Mouse (Mus musculus): Measurements from ENCODE around the gene Slc30a7. TPM values are rescaled to one million over a fixed set of nuclear protein-coding genes. Genes with fewer than 3 reads are reported as not detected.

The Slc30a7 gene
- polyA plus RNA-seq, 1 experiment from 2014 or later: 34.3 TPM

DNA sequence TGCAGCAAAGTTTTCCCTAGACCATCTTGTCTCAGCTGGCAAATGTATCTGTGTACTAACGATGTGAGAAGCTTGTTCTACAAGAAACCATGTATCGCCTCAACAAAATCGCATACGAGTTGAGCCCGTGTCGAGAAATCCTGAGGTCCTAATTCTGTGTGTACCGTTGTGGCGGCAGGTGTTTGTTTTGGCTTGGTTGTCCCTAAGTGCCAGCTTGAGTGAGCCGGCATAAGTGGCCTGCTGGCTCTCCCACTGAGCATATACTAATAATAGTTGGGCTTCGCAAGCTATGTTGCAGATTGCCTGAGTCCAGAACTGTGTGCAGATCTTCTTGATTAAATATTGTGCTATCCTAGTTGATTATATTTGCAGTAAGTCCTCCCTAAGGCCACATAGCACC lies 18.5 kb upstream of the Slc30a7 start:
- Histone ChIP-seq H3K27me3 (replicated peaks; ENCODE audit: control insufficient read depth, insufficient read depth, low read length) (no peaks in the 10 kb centered on the region), H3K4me1 (ENCODE audit: control insufficient read depth, insufficient read depth, low read length) (no peaks in the 10 kb centered on the region), H3K27ac (replicated peaks; ENCODE audit: low read depth, low read length) (no peak overlapping the region), H3K9ac (ENCODE audit: low read depth, low read length) (no peak overlapping the region), H3K4me2 (ENCODE audit: low read depth, low read length) (no peak overlapping the region), H3K36me3 (ENCODE audit: control insufficient read depth, insufficient read depth, low read length) (0 out of 2 replicates have a peak, but pooled peaks cover 11% of the 10 kb centered on the region), H3K4me3 (ENCODE audit: low read depth, low read length) (no peak overlapping the region), H3K9me3 (ENCODE audit: control insufficient read depth, low read length) (no peaks in the 10 kb centered on the region)
- ATAC-seq (ENCODE audit: low read depth) (no peak), DNase-seq (ENCODE audit: low spot score) (no peak)
- WGBS: 88% methylated on average over 10 of the region's 10 CpGs

DNA sequence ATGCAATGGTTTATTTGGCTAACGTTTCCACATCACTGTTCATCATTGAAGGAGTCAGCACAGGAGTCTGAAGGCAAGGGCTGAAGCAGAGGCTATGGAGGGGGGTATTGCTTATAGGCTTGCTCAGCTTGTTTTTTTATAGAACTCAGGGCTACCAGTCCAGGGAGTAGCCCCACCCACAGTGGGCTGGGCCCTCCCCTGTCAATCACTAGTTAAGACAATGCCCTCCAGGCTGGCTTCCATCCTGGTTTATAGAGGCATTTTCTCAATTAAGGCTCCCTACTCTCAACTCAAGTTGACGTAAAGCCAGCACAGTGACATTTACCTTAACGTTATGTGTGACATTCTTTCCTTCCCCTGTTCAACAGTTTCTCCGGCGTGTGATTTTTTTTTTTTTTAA lies 17.5 kb upstream of the Slc30a7 start:
- 51% methylated on average over 5 of the region's 5 CpGs for WGBS
- DNase-seq (ENCODE audit: low spot score) (peak; percentile 31), ATAC-seq (ENCODE audit: low read depth) (no peak)
- Histone ChIP-seq H3K9me3 (ENCODE audit: control insufficient read depth, low read length) (no peaks in the 10 kb centered on the region), H3K27ac (replicated peaks; ENCODE audit: low read depth, low read length) (no peak overlapping the region), H3K9ac (ENCODE audit: low read depth, low read length) (no peak overlapping the region), H3K4me3 (ENCODE audit: low read depth, low read length) (no peak overlapping the region), H3K4me1 (ENCODE audit: control insufficient read depth, insufficient read depth, low read length) (no peaks in the 10 kb centered on the region), H3K36me3 (ENCODE audit: control insufficient read depth, insufficient read depth, low read length) (0 out of 2 replicates have a peak, but pooled peaks cover 11% of the 10 kb centered on the region), H3K4me2 (ENCODE audit: low read depth, low read length) (no peak overlapping the region), H3K27me3 (replicated peaks; ENCODE audit: control insufficient read depth, insufficient read depth, low read length) (no peaks in the 10 kb centered on the region)

GRCm38 (mm10) chr3:116024236-116024635 lies 17.0 kb upstream of the Slc30a7 start:
- 66% methylated on average over 12 of the region's 12 CpGs for WGBS
- no peak for ATAC-seq (ENCODE audit: low read depth)
- no peaks in the 10 kb centered on the region for H3K27me3 ChIP-seq (replicated peaks; ENCODE audit: control insufficient read depth, insufficient read depth, low read length)

GRCm38 (mm10) chr3:116019136-116019535 lies 11.9 kb upstream of the Slc30a7 start:
- Histone ChIP-seq H3K9ac (ENCODE audit: low read depth, low read length) (no peak overlapping the region), H3K27me3 (replicated peaks; ENCODE audit: control insufficient read depth, insufficient read depth, low read length) (no peaks in the 10 kb centered on the region), H3K4me2 (ENCODE audit: low read depth, low read length) (no peak overlapping the region), H3K27ac (replicated peaks; ENCODE audit: low read depth, low read length) (no peak overlapping the region), H3K4me3 (ENCODE audit: low read depth, low read length) (no peak overlapping the region), H3K36me3 (ENCODE audit: control insufficient read depth, insufficient read depth, low read length) (0 out of 2 replicates have a peak, but pooled peaks cover under 1% of the 10 kb centered on the region), H3K9me3 (ENCODE audit: control insufficient read depth, low read length) (no peaks in the 10 kb centered on the region), H3K4me1 (ENCODE audit: control insufficient read depth, insufficient read depth, low read length) (no peaks in the 10 kb centered on the region)
- no peak for DNase-seq (ENCODE audit: low spot score)
- no peak for ATAC-seq (ENCODE audit: low read depth)
- 86% methylated on average over 5 of the region's 5 CpGs for WGBS

More at GRCm38 (mm10) chr3:116024236-116024635, 17.0 kb upstream of the Slc30a7 start:
- Histone ChIP-seq H3K36me3 (ENCODE audit: control insufficient read depth, insufficient read depth, low read length) (0 out of 2 replicates have a peak, but pooled peaks cover 11% of the 10 kb centered on the region), H3K9ac (ENCODE audit: low read depth, low read length) (no peak overlapping the region), H3K4me3 (ENCODE audit: low read depth, low read length) (no peak overlapping the region), H3K27ac (replicated peaks; ENCODE audit: low read depth, low read length) (no peak overlapping the region), H3K4me2 (ENCODE audit: low read depth, low read length) (no peak overlapping the region), H3K9me3 (ENCODE audit: control insufficient read depth, low read length) (no peaks in the 10 kb centered on the region), H3K4me1 (ENCODE audit: control insufficient read depth, insufficient read depth, low read length) (no peaks in the 10 kb centered on the region)
- DNase-seq (ENCODE audit: low spot score): no peak

- H3K36me3 ChIP-seq (ENCODE audit: control insufficient read depth, insufficient read depth, low read length): no peaks in the 10 kb centered on the region
- H3K27ac ChIP-seq (replicated peaks; ENCODE audit: low read depth, low read length): no peak overlapping the region
- DNase-seq (ENCODE audit: low spot score) (no peak), ATAC-seq (ENCODE audit: low read depth) (no peak)
- no peaks in the 10 kb centered on the region for H3K4me1 ChIP-seq (ENCODE audit: control insufficient read depth, insufficient read depth, low read length)
- H3K27me3 ChIP-seq (replicated peaks; ENCODE audit: control insufficient read depth, insufficient read depth, low read length): no peaks in the 10 kb centered on the region
- H3K4me2 ChIP-seq (ENCODE audit: low read depth, low read length): no peak overlapping the region
- H3K9ac ChIP-seq (ENCODE audit: low read depth, low read length): no peak overlapping the region
- 68% methylated on average over 4 of the region's 4 CpGs for WGBS
- no peak overlapping the region for H3K4me3 ChIP-seq (ENCODE audit: low read depth, low read length)
- H3K9me3 ChIP-seq (ENCODE audit: control insufficient read depth, low read length): no peaks in the 10 kb centered on the region
Measured at GRCm38 (mm10) chr3:116018606-116019005, 11.4 kb upstream of the Slc30a7 start.

GRCm38 (mm10) chr3:116016116-116016515 lies 8.9 kb upstream of the Slc30a7 start:
- Histone ChIP-seq H3K4me3 (ENCODE audit: low read depth, low read length) (no peak overlapping the region), H3K27me3 (replicated peaks; ENCODE audit: control insufficient read depth, insufficient read depth, low read length) (no peaks in the 10 kb centered on the region), H3K4me1 (ENCODE audit: control insufficient read depth, insufficient read depth, low read length) (no peaks in the 10 kb centered on the region), H3K36me3 (ENCODE audit: control insufficient read depth, insufficient read depth, low read length) (no peaks in the 10 kb centered on the region), H3K27ac (replicated peaks; ENCODE audit: low read depth, low read length) (no peak overlapping the region), H3K9me3 (ENCODE audit: control insufficient read depth, low read length) (no peaks in the 10 kb centered on the region), H3K9ac (ENCODE audit: low read depth, low read length) (no peak overlapping the region), H3K4me2 (ENCODE audit: low read depth, low read length) (no peak overlapping the region)
- WGBS: 92% methylated on average over 13 of the region's 13 CpGs
- ATAC-seq (ENCODE audit: low read depth) (no peak), DNase-seq (ENCODE audit: low spot score) (no peak)

- H3K4me2 ChIP-seq (ENCODE audit: low read depth, low read length): no peak overlapping the region
- no peak overlapping the region for H3K9ac ChIP-seq (ENCODE audit: low read depth, low read length)
- DNase-seq (ENCODE audit: low spot score) (no peak), ATAC-seq (ENCODE audit: low read depth) (no peak)
- no peak overlapping the region for H3K27ac ChIP-seq (replicated peaks; ENCODE audit: low read depth, low read length)
- WGBS: 94% methylated on average over 6 of the region's 6 CpGs
- H3K9me3 ChIP-seq (ENCODE audit: control insufficient read depth, low read length): no peaks in the 10 kb centered on the region
- H3K27me3 ChIP-seq (replicated peaks; ENCODE audit: control insufficient read depth, insufficient read depth, low read length): no peaks in the 10 kb centered on the region
- no peaks in the 10 kb centered on the region for H3K36me3 ChIP-seq (ENCODE audit: control insufficient read depth, insufficient read depth, low read length)
- no peaks in the 10 kb centered on the region for H3K4me1 ChIP-seq (ENCODE audit: control insufficient read depth, insufficient read depth, low read length)
- no peak overlapping the region for H3K4me3 ChIP-seq (ENCODE audit: low read depth, low read length)
Measured at GRCm38 (mm10) chr3:116014901-116015300, 7.7 kb upstream of the Slc30a7 start.

DNA sequence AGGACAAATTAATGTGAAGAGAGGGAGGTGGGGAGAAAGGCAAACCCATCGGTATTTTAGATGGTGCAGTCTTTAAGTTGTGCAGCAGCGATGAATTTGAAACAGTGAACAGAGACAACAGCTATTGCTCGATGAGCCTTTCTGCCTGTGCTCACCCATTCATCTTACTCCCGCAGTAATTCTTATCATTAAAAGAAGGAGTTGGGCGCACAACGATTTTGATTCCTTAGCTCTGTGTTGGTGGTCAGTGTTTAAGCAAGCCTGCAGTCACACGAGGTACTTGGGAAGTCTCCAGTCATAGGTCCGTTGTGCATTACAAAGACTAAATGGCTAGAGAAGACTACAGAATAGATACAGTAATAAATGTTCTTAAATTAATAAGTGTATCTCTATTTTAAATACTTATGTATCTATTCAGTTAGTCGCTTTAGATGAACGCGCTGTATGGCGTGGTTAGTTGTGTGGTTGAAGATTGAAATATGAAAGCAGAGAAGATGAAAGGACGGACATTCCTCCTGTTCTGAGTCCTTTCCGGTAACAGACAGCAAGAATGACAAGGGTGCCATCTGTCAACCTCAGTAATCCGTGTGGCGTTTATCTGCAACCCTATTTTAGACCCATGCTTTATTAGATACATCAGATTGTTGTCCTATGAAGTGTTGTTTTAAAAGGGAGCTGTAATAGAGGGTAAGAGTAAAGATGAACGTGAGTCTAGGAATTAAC lies 2.6 kb upstream of the Slc30a7 start:
- H3K27me3 ChIP-seq (replicated peaks; ENCODE audit: control insufficient read depth, insufficient read depth, low read length): no peaks in the 10 kb centered on the region
- H3K9ac ChIP-seq (ENCODE audit: low read depth, low read length): no peak overlapping the region
- no peak for ATAC-seq (ENCODE audit: low read depth)
- DNase-seq (ENCODE audit: low spot score): no peak
- WGBS: 89% methylated on average over 17 of the region's 17 CpGs
- no peak overlapping the region for H3K4me3 ChIP-seq (ENCODE audit: low read depth, low read length)
- no peak overlapping the region for H3K27ac ChIP-seq (replicated peaks; ENCODE audit: low read depth, low read length)
- no peaks in the 10 kb centered on the region for H3K9me3 ChIP-seq (ENCODE audit: control insufficient read depth, low read length)
- H3K4me1 ChIP-seq (ENCODE audit: control insufficient read depth, insufficient read depth, low read length): peaks cover 14% of the 10 kb centered on the region; the same call in 1 of the 2 replicates
- peaks cover 5% of the 10 kb centered on the region; the same call in 1 of the 2 replicates for H3K36me3 ChIP-seq (ENCODE audit: control insufficient read depth, insufficient read depth, low read length)
- no peak overlapping the region for H3K4me2 ChIP-seq (ENCODE audit: low read depth, low read length)

DNA sequence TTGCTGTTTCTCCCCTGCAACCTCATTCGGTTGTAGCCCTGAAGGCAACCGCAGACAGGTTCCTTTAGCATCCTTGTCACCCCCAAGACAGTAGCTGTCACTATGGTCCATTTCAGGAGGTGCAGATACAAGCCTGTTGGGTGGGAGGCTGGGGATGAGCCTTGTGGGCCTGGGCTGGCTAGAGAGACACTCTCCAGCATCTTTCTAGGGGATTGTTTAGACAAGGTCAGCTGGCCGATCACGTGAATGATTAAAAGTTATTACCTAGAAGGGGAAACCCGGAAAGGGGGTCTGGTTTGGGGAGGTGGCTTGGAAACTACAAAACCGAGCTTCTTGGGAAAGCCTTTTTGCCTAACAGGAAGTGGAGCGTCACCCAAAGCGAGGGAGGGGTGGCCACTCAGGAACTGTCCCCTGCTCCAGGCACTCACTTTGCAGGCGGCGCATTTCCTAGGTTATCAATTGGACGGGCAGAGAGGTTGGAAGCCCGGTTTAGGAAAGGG lies 785 bp upstream of the Slc30a7 start:
- peak overlapping the region; percentile 86 for H3K27ac ChIP-seq (replicated peaks; ENCODE audit: low read depth, low read length)
- peaks cover 14% of the 10 kb centered on the region; the same call in 1 of the 2 replicates for H3K4me1 ChIP-seq (ENCODE audit: control insufficient read depth, insufficient read depth, low read length)
- WGBS: 1% methylated on average over 12 of the region's 12 CpGs
- peak overlapping the region; percentile 88 for H3K4me3 ChIP-seq (ENCODE audit: low read depth, low read length)
- no peaks in the 10 kb centered on the region for H3K27me3 ChIP-seq (replicated peaks; ENCODE audit: control insufficient read depth, insufficient read depth, low read length)
- DNase-seq (ENCODE audit: low spot score) (peak; percentile 92), ATAC-seq (ENCODE audit: low read depth) (peak; percentile 64)
- peaks cover 15% of the 10 kb centered on the region for H3K36me3 ChIP-seq (ENCODE audit: control insufficient read depth, insufficient read depth, low read length)
- H3K9ac ChIP-seq (ENCODE audit: low read depth, low read length): peak overlapping the region; percentile 86
- peak overlapping the region; percentile 83 for H3K4me2 ChIP-seq (ENCODE audit: low read depth, low read length)
- H3K9me3 ChIP-seq (ENCODE audit: control insufficient read depth, low read length): no peaks in the 10 kb centered on the region

All from embryonic facial prominence, embryonic 14.5 days (tissue).